Mouse (Mus musculus): ENCODE results near the gene Cyp27b1. TPM values are rescaled to one million over a fixed set of nuclear protein-coding genes. Genes with fewer than 3 reads are reported as not detected.

The Cyp27b1 gene
- polyA plus RNA-seq, 1 experiment from 2014 or later, result 0.22 TPM

- no peak for DNase-seq (ENCODE audit: low spot score)
- no peaks in the 10 kb centered on the region for H3K36me3 ChIP-seq
- H3K27ac ChIP-seq (replicated peaks), result no peak overlapping the region
- H3K9me3 ChIP-seq (replicated peaks), result no peaks in the 10 kb centered on the region; the same call in 1 of the 2 replicates
- WGBS, result 65% methylated on average over 4 of the region's 4 CpGs
- H3K4me1 ChIP-seq, result peaks cover 53% of the 10 kb centered on the region
- peaks cover 61% of the 10 kb centered on the region for H3K27me3 ChIP-seq (ENCODE audit: low read depth, poor library complexity, severe bottlenecking)
- H3K4me3 ChIP-seq, result no peak overlapping the region
Measured at GRCm38 (mm10) chr10:127076082-127076481, 28.0 kb downstream of the Cyp27b1 start.

DNA sequence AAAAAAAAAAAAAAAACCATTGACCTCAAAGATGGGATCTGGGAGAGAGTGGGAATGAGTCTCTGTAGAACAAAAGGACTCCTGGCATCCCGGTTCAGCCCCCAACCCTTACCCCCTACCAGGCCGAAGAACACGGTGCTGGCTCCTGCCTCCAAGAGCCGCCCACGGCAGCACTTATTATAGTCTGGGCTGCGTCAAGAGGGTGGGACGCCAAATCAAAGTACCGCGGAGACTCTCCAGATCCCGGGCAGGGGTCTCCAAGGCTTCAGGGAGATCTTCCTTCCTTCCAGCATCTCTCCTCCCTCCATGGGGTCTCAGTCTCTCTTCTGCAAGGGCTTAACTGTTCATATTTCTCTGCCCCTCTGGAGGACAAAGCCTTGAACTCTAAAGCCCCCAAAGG, 29.5 kb downstream of the Cyp27b1 start:
- peaks cover 75% of the 10 kb centered on the region for H3K27me3 ChIP-seq (ENCODE audit: low read depth, poor library complexity, severe bottlenecking)
- peaks cover 62% of the 10 kb centered on the region for H3K4me1 ChIP-seq
- no peaks in the 10 kb centered on the region; the same call in 1 of the 2 replicates for H3K9me3 ChIP-seq (replicated peaks)
- 6% methylated on average over 10 of the region's 10 CpGs for WGBS
- peak overlapping the region; percentile 83; the same call in 1 of the 2 replicates for H3K27ac ChIP-seq (replicated peaks)
- peak overlapping the region; percentile 73 for H3K4me3 ChIP-seq
- no peak for DNase-seq (ENCODE audit: low spot score)
- no peaks in the 10 kb centered on the region for H3K36me3 ChIP-seq

GRCm38 (mm10) chr10:127078001-127078676, 30.1 kb downstream of the Cyp27b1 start:
- Histone ChIP-seq H3K27me3 (ENCODE audit: low read depth, poor library complexity, severe bottlenecking) (peaks cover 82% of the 10 kb centered on the region), H3K4me1 (peaks cover 68% of the 10 kb centered on the region), H3K36me3 (no peaks in the 10 kb centered on the region), H3K4me3 (peak overlapping the region; percentile 73), H3K27ac (replicated peaks) (peak overlapping the region; percentile 83), H3K9me3 (replicated peaks) (no peaks in the 10 kb centered on the region; the same call in 1 of the 2 replicates)
- DNase-seq (ENCODE audit: low spot score), result no peak
- WGBS, result 2% methylated on average over 12 of the region's 12 CpGs

DNA sequence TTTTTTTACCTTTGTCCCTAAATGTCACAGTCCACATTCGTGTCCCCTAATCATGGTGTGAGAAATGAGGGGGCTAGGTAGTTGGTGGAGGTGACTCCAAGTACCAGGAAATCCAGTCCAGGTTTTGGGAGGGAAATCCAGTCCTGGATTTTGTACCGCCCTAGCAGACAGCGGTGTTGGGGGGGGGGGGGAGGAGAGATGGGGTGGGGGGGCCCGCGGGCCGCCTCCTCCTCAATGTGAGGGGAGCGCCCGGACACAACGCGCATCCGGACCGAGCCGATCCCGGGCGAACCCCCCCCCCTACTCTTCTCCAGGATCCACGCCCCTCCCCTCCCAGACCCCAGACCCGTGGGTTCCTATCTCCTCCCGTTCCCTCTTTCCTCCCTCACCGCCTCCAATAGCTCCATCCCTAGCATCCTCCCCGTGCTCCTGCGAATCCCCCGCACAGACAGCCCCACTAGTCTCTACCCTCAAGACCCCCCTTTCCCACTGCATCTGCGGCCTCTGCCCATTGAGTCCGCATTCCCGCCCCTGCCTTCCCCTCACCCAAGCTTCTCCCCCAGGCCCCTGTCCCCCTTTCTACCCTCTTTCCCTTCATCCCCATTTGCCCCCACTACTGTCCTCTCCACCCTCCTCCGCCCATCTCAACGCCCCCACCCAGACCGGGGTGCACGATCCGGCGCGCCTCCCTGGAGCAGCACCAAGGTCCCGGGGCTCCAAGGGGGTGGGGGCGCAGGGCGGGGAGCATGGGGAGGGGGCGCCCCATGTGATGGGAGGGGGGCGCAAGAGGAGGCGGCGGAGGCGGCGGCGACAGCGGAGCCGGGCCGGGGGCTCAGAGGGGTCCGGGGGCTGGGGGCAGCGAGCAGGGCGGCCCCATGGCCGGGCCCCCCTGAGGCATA, 30.9 kb downstream of the Cyp27b1 start:
- H3K27me3 ChIP-seq (ENCODE audit: low read depth, poor library complexity, severe bottlenecking), result peaks cover 90% of the 10 kb centered on the region
- peaks cover 73% of the 10 kb centered on the region for H3K4me1 ChIP-seq

DNA sequence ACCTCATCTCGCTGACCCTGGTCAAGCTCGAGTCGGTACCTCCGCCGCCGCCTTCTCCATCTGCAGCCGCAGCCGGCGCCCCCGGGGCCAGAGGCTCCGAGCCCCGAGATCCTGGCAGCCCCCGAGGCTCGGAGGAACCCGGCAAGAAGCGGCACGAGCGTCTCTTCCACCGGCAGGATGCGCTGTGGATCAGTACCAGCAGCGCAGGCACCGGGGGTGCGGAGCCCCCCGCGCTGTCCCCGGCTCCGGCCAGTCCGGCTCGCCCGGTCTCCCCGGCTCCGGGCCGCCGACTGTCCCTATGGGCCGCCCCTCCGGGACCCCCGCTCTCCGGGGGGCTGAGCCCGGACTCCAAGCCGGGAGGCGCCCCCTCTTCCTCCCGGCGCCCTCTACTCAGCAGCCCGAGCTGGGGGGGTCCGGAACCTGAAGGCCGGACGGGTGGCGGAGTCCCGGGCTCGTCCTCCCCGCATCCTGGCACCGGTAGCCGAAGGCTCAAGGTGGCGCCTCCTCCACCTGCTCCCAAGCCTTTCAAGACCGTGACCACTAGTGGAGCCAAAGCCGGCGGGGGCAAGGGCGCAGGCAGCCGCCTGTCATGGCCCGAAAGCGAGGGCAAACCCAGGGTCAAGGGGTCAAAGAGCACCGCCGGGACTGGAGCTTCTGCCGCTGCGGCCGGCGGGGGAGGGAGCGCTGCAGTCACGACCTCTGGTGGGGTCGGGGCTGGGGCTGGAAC, 31.8 kb downstream of the Cyp27b1 start:
- DNase-seq (ENCODE audit: low spot score), result peak; percentile 59
- WGBS, result 1% methylated on average over 70 of the region's 70 CpGs
- no peaks in the 10 kb centered on the region for H3K36me3 ChIP-seq
- peaks cover 73% of the 10 kb centered on the region for H3K4me1 ChIP-seq
- peak overlapping the region; percentile 83 for H3K27ac ChIP-seq (replicated peaks)
- peaks cover 98% of the 10 kb centered on the region for H3K27me3 ChIP-seq (ENCODE audit: low read depth, poor library complexity, severe bottlenecking)
- no peaks in the 10 kb centered on the region; the same call in 1 of the 2 replicates for H3K9me3 ChIP-seq (replicated peaks)
- H3K4me3 ChIP-seq, result peak overlapping the region; percentile 73

More for the DNA sequence above, 30.9 kb downstream of the Cyp27b1 start:
- peak overlapping the region; percentile 73 for H3K4me3 ChIP-seq
- peak; percentile 75 for DNase-seq (ENCODE audit: low spot score)
- H3K27ac ChIP-seq (replicated peaks), result peak overlapping the region; percentile 83
- under 1% methylated on average over 46 of the region's 49 CpGs for WGBS
- no peaks in the 10 kb centered on the region; the same call in 1 of the 2 replicates for H3K9me3 ChIP-seq (replicated peaks)
- no peaks in the 10 kb centered on the region for H3K36me3 ChIP-seq

GRCm38 (mm10) chr10:127080901-127081780, 33.1 kb downstream of the Cyp27b1 start:
- H3K4me1 ChIP-seq, result peaks cover 67% of the 10 kb centered on the region
- 0 out of 2 replicates have a peak overlapping the region, but pooled peaks have one; percentile 59 for H3K27ac ChIP-seq (replicated peaks)
- DNase-seq (ENCODE audit: low spot score), result peak; percentile 40
- H3K27me3 ChIP-seq (ENCODE audit: low read depth, poor library complexity, severe bottlenecking), result peaks cover 92% of the 10 kb centered on the region
- no peaks in the 10 kb centered on the region; the same call in 1 of the 2 replicates for H3K9me3 ChIP-seq (replicated peaks)
- no peaks in the 10 kb centered on the region for H3K36me3 ChIP-seq
- WGBS, result 3% methylated on average over 48 of the region's 48 CpGs
- peak overlapping the region; percentile 73 for H3K4me3 ChIP-seq

DNA sequence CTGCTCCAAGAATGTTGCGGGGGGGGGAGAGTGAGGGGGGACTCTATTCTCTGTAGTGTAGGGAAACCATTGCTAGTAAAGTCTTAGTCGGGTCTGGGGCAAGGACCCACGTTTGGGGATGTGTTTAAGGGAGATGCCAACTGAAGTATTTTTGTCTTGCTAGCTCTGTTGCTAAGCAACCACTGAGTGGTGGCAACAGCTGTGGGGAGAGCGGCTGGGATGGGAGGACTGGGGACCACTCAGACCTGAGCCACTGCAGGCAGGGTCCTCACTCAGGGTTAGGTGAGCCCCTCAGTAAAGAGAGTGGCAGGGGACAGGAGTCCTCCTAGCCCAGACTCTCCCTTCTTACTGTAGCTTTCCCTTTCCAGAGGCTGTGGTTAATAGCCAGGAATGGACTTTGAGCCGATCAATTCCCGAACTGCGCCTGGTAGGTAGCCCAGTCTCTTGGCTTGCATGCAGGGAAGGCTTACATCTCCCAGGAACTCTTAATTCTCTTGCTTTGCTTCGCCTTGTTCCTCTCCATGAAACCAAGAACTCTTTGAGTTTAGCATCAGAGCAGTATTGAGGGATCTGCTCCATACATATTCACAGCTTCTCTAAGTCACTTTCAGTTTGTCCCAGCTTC, 34.1 kb downstream of the Cyp27b1 start:
- DNase-seq (ENCODE audit: low spot score), result peak; percentile 66
- Histone ChIP-seq H3K4me1 (peaks cover 61% of the 10 kb centered on the region), H3K4me3 (peak overlapping the region; percentile 73), H3K27me3 (ENCODE audit: low read depth, poor library complexity, severe bottlenecking) (peaks cover 86% of the 10 kb centered on the region), H3K36me3 (no peaks in the 10 kb centered on the region), H3K27ac (replicated peaks) (no peak overlapping the region), H3K9me3 (replicated peaks) (no peaks in the 10 kb centered on the region; the same call in 1 of the 2 replicates)
- 31% methylated on average over 8 of the region's 8 CpGs for WGBS

DNA sequence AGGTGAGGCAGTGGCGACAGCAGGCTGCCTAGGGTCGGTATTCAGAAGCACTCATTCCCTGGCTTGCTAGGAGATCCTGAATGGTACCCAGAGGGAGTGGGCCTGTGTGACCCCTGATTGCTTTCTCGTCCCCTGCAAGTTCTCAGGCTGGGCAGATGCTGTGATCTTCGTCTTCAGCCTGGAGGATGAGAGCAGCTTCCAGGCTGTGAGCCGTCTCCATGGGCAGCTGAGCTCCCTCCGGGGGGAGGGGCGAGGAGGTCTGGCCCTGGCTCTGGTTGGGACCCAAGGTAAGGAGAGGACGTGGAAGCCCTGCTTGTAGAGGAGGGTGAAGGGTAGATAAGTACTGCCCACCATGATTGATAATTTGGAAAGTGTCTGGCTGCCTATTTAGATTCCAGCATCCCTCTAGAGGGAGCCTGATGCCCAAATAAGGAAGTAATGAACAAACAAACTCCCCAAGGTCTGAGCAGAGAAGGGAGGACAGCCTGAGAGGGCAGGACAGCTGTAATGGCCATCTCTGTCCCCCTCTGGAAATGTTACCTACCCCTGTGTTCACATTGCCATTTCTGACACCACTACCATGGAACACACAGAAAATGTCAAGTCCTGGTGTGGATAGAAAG, 35.4 kb downstream of the Cyp27b1 start:
- H3K4me3 ChIP-seq, result no peak overlapping the region
- H3K4me1 ChIP-seq, result peaks cover 50% of the 10 kb centered on the region
- H3K27ac ChIP-seq (replicated peaks), result no peak overlapping the region
- H3K36me3 ChIP-seq, result no peaks in the 10 kb centered on the region
- no peaks in the 10 kb centered on the region; the same call in 1 of the 2 replicates for H3K9me3 ChIP-seq (replicated peaks)
- peaks cover 86% of the 10 kb centered on the region for H3K27me3 ChIP-seq (ENCODE audit: low read depth, poor library complexity, severe bottlenecking)
- WGBS, result 34% methylated on average over 8 of the region's 8 CpGs
- DNase-seq (ENCODE audit: low spot score), result no peak

- Histone ChIP-seq H3K36me3 (no peaks in the 10 kb centered on the region), H3K27ac (replicated peaks) (no peak overlapping the region), H3K4me1 (peaks cover 45% of the 10 kb centered on the region), H3K27me3 (ENCODE audit: low read depth, poor library complexity, severe bottlenecking) (peaks cover 88% of the 10 kb centered on the region), H3K9me3 (replicated peaks) (no peaks in the 10 kb centered on the region; the same call in 1 of the 2 replicates), H3K4me3 (no peak overlapping the region)
- no peak for DNase-seq (ENCODE audit: low spot score)
- 57% methylated on average over 5 of the region's 5 CpGs for WGBS
Measured at GRCm38 (mm10) chr10:127083915-127084306, 35.9 kb downstream of the Cyp27b1 start.

GRCm38 (mm10) chr10:127085052-127085451, 37.0 kb downstream of the Cyp27b1 start:
- Histone ChIP-seq H3K4me1 (peaks cover 34% of the 10 kb centered on the region), H3K4me3 (no peak overlapping the region), H3K27me3 (ENCODE audit: low read depth, poor library complexity, severe bottlenecking) (peaks cover 88% of the 10 kb centered on the region), H3K27ac (replicated peaks) (no peak overlapping the region), H3K9me3 (replicated peaks) (no peaks in the 10 kb centered on the region; the same call in 1 of the 2 replicates), H3K36me3 (no peaks in the 10 kb centered on the region)
- 89% methylated on average over 9 of the region's 9 CpGs for WGBS
- no peak for DNase-seq (ENCODE audit: low spot score)

- Histone ChIP-seq H3K4me3 (no peak overlapping the region), H3K36me3 (no peaks in the 10 kb centered on the region), H3K27me3 (ENCODE audit: low read depth, poor library complexity, severe bottlenecking) (peaks cover 88% of the 10 kb centered on the region), H3K27ac (replicated peaks) (no peak overlapping the region), H3K9me3 (replicated peaks) (no peaks in the 10 kb centered on the region), H3K4me1 (peaks cover 33% of the 10 kb centered on the region)
- DNase-seq (ENCODE audit: low spot score), result no peak
- WGBS, result 72% methylated on average over 6 of the region's 6 CpGs
Measured at GRCm38 (mm10) chr10:127085633-127086032, 37.6 kb downstream of the Cyp27b1 start.

All from midbrain, embryonic 10.5 days (tissue).